Mouse (Mus musculus) cortical plate, adult 2 months (tissue): ENCODE measurements around the gene Rhbdf1. TPM values are rescaled to one million over a fixed set of nuclear protein-coding genes. Genes with fewer than 3 reads are reported as not detected.
"Not testable (repeated sequence)": the region's sequence is repeated elsewhere in the genome, so short reads cannot be mapped to it uniquely, and the experiment has no call there.

ENCODE experiments used
- H3K27ac ChIP-seq: fragments of 200-500 bp; 2 replicates; pipeline ENCODE4 v1.5.1; 2012; ENCODE audit warnings: low read length, control low read depth, inconsistent platforms; ENCODE audit not compliant: insufficient read depth
- H3K4me1 ChIP-seq: fragments of 200-500 bp; 2 replicates; pipeline ENCODE4 v1.6.1; 2011; ENCODE audit warnings: low read length; ENCODE audit not compliant: control insufficient read depth, insufficient read depth
- H3K4me3 ChIP-seq: fragments of 200-500 bp; 2 replicates; pipeline ENCODE4 v1.5.1; 2011; ENCODE audit warnings: mild to moderate bottlenecking, low read length, control low read depth; ENCODE audit not compliant: insufficient read depth
- CTCF ChIP-seq: fragments of 200-500 bp; IDR thresholded peaks from 2 replicates; pipeline ENCODE4 v1.5.1; 2011; ENCODE audit warnings: mild to moderate bottlenecking, control low read depth, low read length; ENCODE audit not compliant: insufficient read depth; ENCODE audit errors: extremely low read depth
- POLR2A ChIP-seq: fragments of 200-500 bp; IDR thresholded peaks from 2 replicates; pipeline ENCODE4 v1.6.1; 2011; ENCODE audit warnings: mild to moderate bottlenecking, low read length, control low read depth; ENCODE audit not compliant: insufficient read depth; ENCODE audit errors: extremely low read depth
- polyA plus RNA-seq: library from polyadenylated mRNA; depleted of rRNA; stranded (reverse); fragments of >200 nt; gene quantifications from 2 replicates; pipeline ENCODE4 v1.2.3, GENCODE M21; 2012

Rhbdf1 gene
- polyA plus RNA-seq, 1 experiment, result 26.9 TPM

DNA sequence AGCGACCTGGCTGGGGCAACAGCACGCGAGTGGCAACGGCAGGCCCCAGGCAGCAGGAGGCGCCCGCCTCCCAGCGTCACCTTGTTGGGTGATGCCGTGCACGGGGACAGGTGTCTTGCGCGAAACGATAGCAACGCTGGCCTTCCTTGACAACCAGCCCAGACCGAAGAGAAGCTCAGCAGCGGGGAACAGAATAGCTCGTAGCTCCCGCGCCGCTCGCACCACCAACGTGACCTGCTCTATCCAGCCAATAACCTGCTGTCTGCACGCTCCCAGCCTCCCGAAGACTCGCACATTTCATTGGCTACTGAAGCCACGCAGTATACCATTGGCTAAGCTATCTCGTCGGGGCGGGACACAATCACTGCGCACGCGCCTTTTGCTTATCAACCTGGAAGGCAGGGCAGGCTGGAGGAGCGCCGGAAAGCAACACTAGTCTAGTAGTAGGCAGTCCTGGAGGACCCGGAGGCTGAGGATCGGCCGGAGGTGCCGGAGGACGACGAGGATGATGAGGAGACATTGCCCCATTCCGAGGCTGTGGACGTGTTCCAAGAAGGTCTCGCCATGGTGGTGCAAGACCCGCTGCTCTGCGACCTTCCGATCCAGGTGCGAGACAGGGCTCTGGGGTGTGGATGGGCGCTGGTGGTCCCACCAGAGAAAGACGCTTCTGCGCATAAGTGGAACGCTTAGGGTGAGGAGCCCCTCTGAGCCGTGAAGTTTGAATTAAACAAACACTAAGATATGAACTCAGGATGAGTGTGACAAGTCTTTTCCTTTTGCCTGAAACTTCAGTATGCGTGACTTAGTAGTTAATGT, 16.8 kb downstream of the Rhbdf1 start, which contains the start of gene Snrnp25:
Gene Snrnp25, plus strand, starts transcription at position 358 of the 816 bp plus-strand sequence.
- TF ChIP-seq POLR2A, result peak; percentile 78; the same call in 1 of the 2 replicates
- no peak for TF ChIP-seq CTCF
- Histone ChIP-seq H3K27ac (no peak within 1 kb of the TSS), H3K4me3 (peak within 1 kb of the TSS; percentile 51), H3K4me1 (no peaks in the 10 kb centered on the region)

- TF ChIP-seq CTCF (no peak), POLR2A (no peak)
- Histone ChIP-seq H3K27ac (no peak overlapping the region), H3K4me1 (no peaks in the 10 kb centered on the region), H3K4me3 (no peak overlapping the region)
These were observed 20.0 kb downstream of the Rhbdf1 start for GRCm38 (mm10) chr11:32201922-32202685.

GRCm38 (mm10) chr11:32200992-32201391, 21.1 kb downstream of the Rhbdf1 start:
- not testable (repeated sequence) for H3K27ac ChIP-seq, H3K4me1 ChIP-seq, H3K4me3 ChIP-seq

DNA sequence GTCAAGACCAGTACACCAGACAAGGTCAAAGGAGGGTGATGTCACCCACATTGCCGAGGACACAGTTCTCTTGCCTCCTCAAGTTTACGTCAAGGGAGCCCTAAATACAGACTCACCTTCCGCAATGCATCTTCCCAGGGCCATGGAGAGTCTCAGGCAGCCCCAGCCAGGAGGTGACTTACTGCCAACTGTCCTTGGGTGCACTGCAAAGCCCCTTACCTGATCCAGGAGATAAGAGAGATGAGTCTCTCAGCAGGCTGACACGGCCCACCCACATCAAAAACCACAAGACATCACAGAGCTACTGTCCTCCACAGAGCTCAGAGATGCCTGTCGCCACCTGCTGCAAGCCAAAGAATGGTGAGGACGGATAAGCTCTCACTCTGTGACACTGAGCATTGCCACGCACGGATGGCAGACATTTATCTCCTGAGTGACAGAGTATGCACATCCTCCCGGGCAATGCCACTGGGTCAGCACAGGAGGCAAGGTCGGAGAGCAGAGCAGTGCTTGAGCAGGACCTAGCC, 22.0 kb downstream of the Rhbdf1 start, which contains the start of gene Il9r:
Gene Il9r, minus strand, starts transcription at position 205 of the 527 bp plus-strand sequence.
- Histone ChIP-seq H3K27ac (no peak within 1 kb of the TSS), H3K4me3 (no peak within 1 kb of the TSS), H3K4me1 (no peaks in the 10 kb centered on the region)
- TF ChIP-seq CTCF (no peak), POLR2A (no peak)

GRCm38 (mm10) chr11:32199230-32199629, 22.9 kb downstream of the Rhbdf1 start:
- Histone ChIP-seq H3K4me3 (no peak overlapping the region), H3K4me1 (no peaks in the 10 kb centered on the region), H3K27ac (no peak overlapping the region)
- no peak for TF ChIP-seq POLR2A
- TF ChIP-seq CTCF, result no peak

- no peak overlapping the region for H3K27ac ChIP-seq
- no peaks in the 10 kb centered on the region for H3K4me1 ChIP-seq
- TF ChIP-seq CTCF, result no peak
- no peak for TF ChIP-seq POLR2A
- no peak overlapping the region for H3K4me3 ChIP-seq
These were observed 23.7 kb downstream of the Rhbdf1 start for GRCm38 (mm10) chr11:32198256-32198955.

DNA sequence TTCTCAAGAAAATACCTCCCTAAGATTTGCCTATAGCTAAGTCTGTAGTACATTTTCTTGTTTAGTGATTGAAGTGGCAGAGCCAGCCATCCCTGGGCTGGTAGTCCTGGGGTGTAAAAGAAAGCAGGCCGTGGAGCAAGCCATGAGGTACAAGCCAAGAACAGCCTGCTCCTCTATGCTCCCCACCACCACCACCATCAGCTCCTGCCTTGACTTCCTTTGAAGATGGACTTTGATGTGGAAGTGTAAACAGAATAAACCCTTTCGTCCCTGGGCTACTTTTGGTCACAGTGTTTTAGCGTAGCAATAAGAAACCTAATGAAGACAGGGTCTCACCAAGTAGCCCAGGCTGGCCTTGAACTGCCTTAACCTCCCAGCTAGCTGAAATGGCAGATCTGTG, 24.3 kb downstream of the Rhbdf1 start:
- Histone ChIP-seq H3K4me3 (no peak overlapping the region), H3K4me1 (no peaks in the 10 kb centered on the region), H3K27ac (no peak overlapping the region)
- TF ChIP-seq POLR2A (no peak), CTCF (no peak)

DNA sequence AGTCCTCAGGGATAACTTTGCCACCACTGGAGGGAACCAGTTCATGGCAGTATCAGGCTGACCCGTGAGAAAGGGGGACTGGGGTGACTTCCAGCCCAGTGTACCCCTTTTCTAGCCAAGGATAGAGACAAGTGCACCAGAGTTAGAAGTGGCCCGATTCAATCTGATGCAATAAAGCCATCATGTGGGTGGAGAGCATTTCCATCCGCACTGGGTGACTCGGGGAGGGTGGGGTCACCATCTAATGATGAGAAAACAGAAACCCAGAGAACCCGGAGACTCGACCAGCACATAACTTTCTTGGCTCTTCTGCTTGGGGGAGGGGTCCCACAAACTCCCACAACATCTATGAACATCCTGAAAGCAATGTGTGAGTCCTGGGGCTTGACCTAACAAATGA, 25.4 kb downstream of the Rhbdf1 start:
- H3K4me3 ChIP-seq, result no peak overlapping the region

DNA sequence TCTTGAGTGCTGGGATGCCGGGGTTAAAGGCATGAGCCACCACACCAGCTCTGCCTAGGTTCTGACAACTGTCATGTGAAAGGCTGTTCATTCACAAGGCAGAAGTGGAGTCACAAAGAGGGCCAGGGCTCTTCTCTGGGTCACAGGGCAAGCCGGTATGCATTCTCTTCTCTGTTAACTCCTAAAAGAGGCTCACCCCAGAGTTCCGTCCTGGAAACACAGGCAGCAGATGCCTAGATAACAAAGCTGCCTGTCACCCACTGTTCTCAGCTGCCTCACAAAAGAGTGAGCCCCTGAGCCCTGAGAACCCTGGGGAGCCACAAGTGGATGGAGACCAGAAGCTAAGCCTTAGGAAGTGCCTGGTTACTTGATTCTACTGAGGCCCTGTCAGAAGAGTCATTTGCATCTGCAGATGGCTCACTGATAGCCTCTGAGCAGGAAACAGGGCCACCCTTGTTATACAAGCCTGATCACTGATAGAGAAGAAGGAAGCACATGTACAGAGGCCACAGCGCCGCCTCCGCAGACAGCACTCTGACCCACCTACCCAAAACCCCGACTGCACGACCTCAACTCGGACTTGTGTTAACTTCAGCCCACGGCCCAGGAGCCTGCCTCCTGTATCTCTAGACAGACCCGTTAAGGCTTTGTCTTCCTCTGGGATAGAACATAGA, 26.1 kb downstream of the Rhbdf1 start:
- Histone ChIP-seq H3K4me3 (no peak overlapping the region), H3K27ac (no peak overlapping the region), H3K4me1 (no peaks in the 10 kb centered on the region)
- TF ChIP-seq CTCF, result no peak
- no peak for TF ChIP-seq POLR2A

More for the DNA sequence above, 25.4 kb downstream of the Rhbdf1 start:
- Histone ChIP-seq H3K4me1 (no peaks in the 10 kb centered on the region), H3K27ac (no peak overlapping the region)
- no peak for TF ChIP-seq POLR2A
- TF ChIP-seq CTCF, result no peak
